Mouse (Mus musculus): Measurements from ENCODE around the gene Sh2d4b. TPM values are rescaled to one million over a fixed set of nuclear protein-coding genes. Genes with fewer than 3 reads are reported as not detected.

Gene Sh2d4b
- total and polyA plus RNA-seq, 3 experiments = 0.12 to 0.26 TPM; not detected in 1

DNA sequence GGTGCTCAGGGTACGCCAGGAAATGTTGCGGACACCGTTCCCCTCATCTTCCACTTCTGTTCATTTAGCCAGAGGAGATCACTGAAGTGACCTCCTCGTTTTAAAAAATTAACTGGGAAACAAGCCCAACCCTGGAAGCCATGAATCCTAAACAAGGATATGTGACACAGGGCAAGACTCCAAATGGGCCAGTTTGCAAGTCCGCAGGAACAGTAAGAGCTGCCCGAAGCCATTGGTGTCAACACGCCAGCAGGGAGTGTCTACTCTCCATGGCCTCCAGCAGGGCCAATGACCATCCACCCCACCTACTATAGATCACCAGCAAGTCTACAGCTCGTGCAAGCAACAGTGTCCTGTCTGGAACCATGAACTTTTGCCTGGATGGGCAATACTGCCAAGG, 12.7 kb upstream of the Sh2d4b start:
- Histone ChIP-seq H3K9ac (ENCODE audit: control insufficient read depth, low read depth, low read length, poor library complexity, severe bottlenecking) (no peak overlapping the region), H3K27ac (ENCODE audit: control insufficient read depth, low read depth, low read length) (no peak overlapping the region), H3K4me1 (ENCODE audit: control insufficient read depth in 1 of 2, insufficient read depth in 2 of 2, low read length in 2 of 2) (peaks cover 3 to 6% of the 10 kb centered on the region in 2 experiments; a peak in 3 of 4 replicates), H3K4me3 (ENCODE audit: control insufficient read depth in 1 of 2, insufficient read depth in 1 of 2, low read depth in 2 of 2, low read length in 2 of 2) (no peak overlapping the region), H3K27me3 (ENCODE audit: control insufficient read depth in 1 of 2, insufficient read depth in 2 of 2, low read length in 2 of 2) (no peaks in the 10 kb centered on the region), H3K79me2 (ENCODE audit: control insufficient read depth, insufficient read depth, low read length, poor library complexity) (no peaks in the 10 kb centered on the region), H3K9me3 (replicated peaks; ENCODE audit: insufficient read depth, low read length) (no peaks in the 10 kb centered on the region), H3K36me3 (ENCODE audit: control insufficient read depth in 1 of 2, insufficient read depth in 2 of 2, low read length in 2 of 2) (peaks cover 0 to 5% of the 10 kb centered on the region in 2 experiments; a peak in 3 of 4 replicates)
- no peak for DNase-seq (ENCODE audit: low read depth, low spot score)
- no peak for TF ChIP-seq TBP (IDR thresholded peaks at IDR 0.05; ENCODE audit: low read depth, low read length)
- TF ChIP-seq ETS1 (IDR thresholded peaks at IDR 0.05; ENCODE audit: low read depth, low read length) = no peak
- TF ChIP-seq SIN3A (IDR thresholded peaks at IDR 0.05; ENCODE audit: low read length) = no peak
- no peak for TF ChIP-seq ZNF384 (IDR thresholded peaks at IDR 0.05; ENCODE audit: low read depth, low read length)
- TF ChIP-seq POLR2AphosphoS2 (IDR thresholded peaks at IDR 0.05; ENCODE audit: low read length) = no peak
- no peak for TF ChIP-seq POLR2A (IDR thresholded peaks at IDR 0.05; ENCODE audit: control insufficient read depth in 1 of 2, insufficient read depth in 1 of 2, low read depth in 1 of 2, low read length in 2 of 2, poor library complexity in 1 of 2)
- TF ChIP-seq NELFE (IDR thresholded peaks at IDR 0.05; ENCODE audit: low read depth, low read length) = no peak
- no peak for TF ChIP-seq MAX (IDR thresholded peaks at IDR 0.05; ENCODE audit: low read length)
- TF ChIP-seq ELF1 (IDR thresholded peaks at IDR 0.05; ENCODE audit: low read depth, low read length) = no peak
- no peak for TF ChIP-seq HCFC1 (IDR thresholded peaks at IDR 0.05; ENCODE audit: low read depth, low read length)
- no peak for TF ChIP-seq CTCF (IDR thresholded peaks at IDR 0.05 in 2 of 3, conservative IDR thresholded peaks at IDR 0.05 in 1 of 3; ENCODE audit: control insufficient read depth in 1 of 3, insufficient read depth in 1 of 3, low read depth in 2 of 3, low read length in 3 of 3, poor library complexity in 1 of 3, severe bottlenecking in 1 of 3)
- TF ChIP-seq CHD1 (IDR thresholded peaks at IDR 0.05; ENCODE audit: low read depth, low read length) = no peak
- no peak for TF ChIP-seq RAD21 (IDR thresholded peaks at IDR 0.05; ENCODE audit: low read depth, low read length)
- TF ChIP-seq POLR2AphosphoS5 (IDR thresholded peaks at IDR 0.05; ENCODE audit: borderline replicate concordance, low read depth, low read length) = no peak
- TF ChIP-seq USF2 (IDR thresholded peaks at IDR 0.05; ENCODE audit: borderline replicate concordance in 1 of 2, insufficient read depth in 1 of 2, low read depth in 1 of 2, low read length in 2 of 2) = no peak
- TF ChIP-seq MXI1 (IDR thresholded peaks at IDR 0.05; ENCODE audit: low read depth, low read length) = no peak
- TF ChIP-seq ZC3H11A (IDR thresholded peaks at IDR 0.05; ENCODE audit: low read depth, low read length) = no peak
- TF ChIP-seq BHLHE40 (IDR thresholded peaks at IDR 0.05; ENCODE audit: borderline replicate concordance, low read depth, low read length) = no peak
- no peak for TF ChIP-seq MYC (IDR thresholded peaks at IDR 0.05; ENCODE audit: low read depth, low read length)

DNA sequence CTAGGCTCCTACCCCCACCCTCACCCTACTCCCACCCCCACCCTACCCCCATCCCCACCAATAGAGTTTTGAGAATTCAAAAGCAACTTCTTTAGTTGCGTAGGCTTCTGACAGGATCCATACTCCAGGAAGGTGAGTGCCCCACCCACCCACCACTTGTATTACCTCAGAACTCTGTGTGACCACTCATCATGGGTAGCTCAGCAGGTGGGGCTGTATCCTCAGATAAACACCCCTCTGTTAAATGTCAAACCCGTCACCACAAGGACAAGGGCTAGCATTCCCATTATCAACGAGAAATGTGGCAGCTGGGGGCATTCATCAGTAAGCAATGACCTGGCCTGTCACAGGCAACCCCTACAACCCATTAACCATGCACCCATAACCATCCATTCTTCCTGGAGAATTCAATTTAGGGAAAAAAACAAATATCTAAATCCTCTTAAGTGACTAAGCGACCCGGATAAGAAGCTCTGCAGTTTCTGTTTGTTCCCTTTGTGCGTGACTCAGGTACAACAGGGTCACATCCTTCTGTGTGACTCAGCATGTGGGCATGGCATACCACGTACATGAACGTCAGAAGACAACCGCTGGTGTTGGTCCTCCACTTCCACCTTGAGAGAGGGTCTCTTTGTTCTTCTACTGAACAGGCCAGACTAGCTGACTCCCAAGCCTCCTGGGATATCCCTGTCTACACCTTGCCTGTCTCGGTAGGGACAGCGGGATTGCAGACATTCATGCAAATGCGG, 9.4 kb upstream of the Sh2d4b start:
- H3K4me3 ChIP-seq (ENCODE audit: control insufficient read depth in 1 of 2, insufficient read depth in 1 of 2, low read depth in 2 of 2, low read length in 2 of 2) = no peak overlapping the region
- peaks cover 3 to 6% of the 10 kb centered on the region in 2 experiments; a peak in 3 of 4 replicates for H3K4me1 ChIP-seq (ENCODE audit: control insufficient read depth in 1 of 2, insufficient read depth in 2 of 2, low read length in 2 of 2)
- no peaks in the 10 kb centered on the region for H3K9me3 ChIP-seq (replicated peaks; ENCODE audit: insufficient read depth, low read length)
- peaks cover 0 to 5% of the 10 kb centered on the region in 2 experiments; a peak in 2 of 4 replicates for H3K36me3 ChIP-seq (ENCODE audit: control insufficient read depth in 1 of 2, insufficient read depth in 2 of 2, low read length in 2 of 2)
- no peak for DNase-seq (ENCODE audit: low read depth, low spot score)
- H3K27ac ChIP-seq (ENCODE audit: control insufficient read depth, low read depth, low read length) = no peak overlapping the region
- TF ChIP-seq MEF2A (IDR thresholded peaks at IDR 0.05; ENCODE audit: extremely low read depth, insufficient replicate concordance, low read depth, low read length, poor library complexity, severe bottlenecking) (no peak), SMC3 (IDR thresholded peaks at IDR 0.05; ENCODE audit: low read depth, low read length) (no peak), POLR2AphosphoS5 (IDR thresholded peaks at IDR 0.05; ENCODE audit: borderline replicate concordance, low read depth, low read length) (no peak), ZMIZ1 (IDR thresholded peaks at IDR 0.05; ENCODE audit: low read depth, low read length) (no peak), TAL1 (IDR thresholded peaks at IDR 0.05; ENCODE audit: low read length) (no peak)
- no peaks in the 10 kb centered on the region for H3K79me2 ChIP-seq (ENCODE audit: control insufficient read depth, insufficient read depth, low read length, poor library complexity)
- H3K27me3 ChIP-seq (ENCODE audit: control insufficient read depth in 1 of 2, insufficient read depth in 2 of 2, low read length in 2 of 2) = no peaks in the 10 kb centered on the region
- H3K9ac ChIP-seq (ENCODE audit: control insufficient read depth, low read depth, low read length, poor library complexity, severe bottlenecking) = no peak overlapping the region
